Mouse (Mus musculus): Measurements from ENCODE around the gene Olfr545.
A peak's percentile ranks its signal among the peaks of the same experiment; 100 is the strongest.
"Not testable (repeated sequence)": the region's sequence is repeated elsewhere in the genome, so short reads cannot be mapped to it uniquely, and the experiment has no call there.

Olfr545 gene

GRCm38 (mm10) chr7:102499473-102499872 is at the start of gene Olfr545:
Gene Olfr545, minus strand, starts transcription at chr7:102499573.
- no peak for DNase-seq (ENCODE audit: low spot score)

- no peak for DNase-seq (ENCODE audit: low spot score)
These were observed 41.9 kb upstream of the Olfr545 start for GRCm38 (mm10) chr7:102541251-102541650.

- DNase-seq (ENCODE audit: low spot score), result no peak
These were observed 41.2 kb upstream of the Olfr545 start, which contains the start of gene Olfr548-ps1 for GRCm38 (mm10) chr7:102540596-102540995. Gene Olfr548-ps1, plus strand, starts transcription at chr7:102540896.

- DNase-seq (ENCODE audit: low spot score), result no peak
These were observed 35.1 kb upstream of the Olfr545 start, which contains the start of gene Olfr547 for GRCm38 (mm10) chr7:102534449-102534848. Gene Olfr547, plus strand, starts transcription at chr7:102534749.

GRCm38 (mm10) chr7:102529052-102529451 is 29.7 kb upstream of the Olfr545 start:
- no peak for DNase-seq (ENCODE audit: low spot score)

- no peak for DNase-seq (ENCODE audit: low spot score)
These were observed 17.6 kb upstream of the Olfr545 start for GRCm38 (mm10) chr7:102517051-102517335.

GRCm38 (mm10) chr7:102516261-102517050 is 17.1 kb upstream of the Olfr545 start:
- DNase-seq (ENCODE audit: low spot score), result no peak

GRCm38 (mm10) chr7:102514144-102514543 is 14.8 kb upstream of the Olfr545 start:
- DNase-seq (ENCODE audit: low spot score), result no peak

- DNase-seq (ENCODE audit: low spot score), result peak; percentile 68
These were observed 13.6 kb upstream of the Olfr545 start for GRCm38 (mm10) chr7:102512814-102513435.

GRCm38 (mm10) chr7:102511927-102512326 is 12.6 kb upstream of the Olfr545 start:
- no peak for DNase-seq (ENCODE audit: low spot score)

- no peak for DNase-seq (ENCODE audit: low spot score)
These were observed 10.4 kb upstream of the Olfr545 start for GRCm38 (mm10) chr7:102509726-102510125.

- DNase-seq (ENCODE audit: low spot score), result no peak
These were observed 9.3 kb upstream of the Olfr545 start for GRCm38 (mm10) chr7:102508666-102509065.

- no peak for DNase-seq (ENCODE audit: low spot score)
These were observed 8.7 kb upstream of the Olfr545 start for GRCm38 (mm10) chr7:102508066-102508465.

- peak; percentile 81 for DNase-seq (ENCODE audit: low spot score)
These were observed 7.5 kb upstream of the Olfr545 start for GRCm38 (mm10) chr7:102506848-102507247.

- no peak for DNase-seq (ENCODE audit: low spot score)
These were observed 2.6 kb upstream of the Olfr545 start for GRCm38 (mm10) chr7:102501986-102502385.

GRCm38 (mm10) chr7:102494416-102494815 is 5.0 kb downstream of the Olfr545 start:
- DNase-seq (ENCODE audit: low spot score), result not testable (repeated sequence)

- DNase-seq (ENCODE audit: low spot score), result no peak
These were observed 11.2 kb downstream of the Olfr545 start, which contains the start of gene Olfr544 for GRCm38 (mm10) chr7:102488161-102488560. Gene Olfr544, minus strand, starts transcription at chr7:102488313.

- no peak for DNase-seq (ENCODE audit: low spot score)
These were observed 13.3 kb downstream of the Olfr545 start for GRCm38 (mm10) chr7:102486105-102486504.

- DNase-seq (ENCODE audit: low spot score), result not testable (repeated sequence)
These were observed 14.6 kb downstream of the Olfr545 start for GRCm38 (mm10) chr7:102484766-102485165.

- DNase-seq (ENCODE audit: low spot score), result no peak
These were observed 15.7 kb downstream of the Olfr545 start for GRCm38 (mm10) chr7:102483665-102484064.

GRCm38 (mm10) chr7:102481579-102481978 is 17.8 kb downstream of the Olfr545 start, which contains the start of gene Olfr543:
Gene Olfr543, minus strand, starts transcription at chr7:102481679.
- DNase-seq (ENCODE audit: low spot score), result no peak

GRCm38 (mm10) chr7:102480821-102481220 is 18.6 kb downstream of the Olfr545 start:
- DNase-seq (ENCODE audit: low spot score), result no peak

- DNase-seq (ENCODE audit: low spot score), result no peak
These were observed 19.9 kb downstream of the Olfr545 start for GRCm38 (mm10) chr7:102479368-102480078.
